Mouse (Mus musculus): ENCODE results near the gene Nip7.

DNA sequence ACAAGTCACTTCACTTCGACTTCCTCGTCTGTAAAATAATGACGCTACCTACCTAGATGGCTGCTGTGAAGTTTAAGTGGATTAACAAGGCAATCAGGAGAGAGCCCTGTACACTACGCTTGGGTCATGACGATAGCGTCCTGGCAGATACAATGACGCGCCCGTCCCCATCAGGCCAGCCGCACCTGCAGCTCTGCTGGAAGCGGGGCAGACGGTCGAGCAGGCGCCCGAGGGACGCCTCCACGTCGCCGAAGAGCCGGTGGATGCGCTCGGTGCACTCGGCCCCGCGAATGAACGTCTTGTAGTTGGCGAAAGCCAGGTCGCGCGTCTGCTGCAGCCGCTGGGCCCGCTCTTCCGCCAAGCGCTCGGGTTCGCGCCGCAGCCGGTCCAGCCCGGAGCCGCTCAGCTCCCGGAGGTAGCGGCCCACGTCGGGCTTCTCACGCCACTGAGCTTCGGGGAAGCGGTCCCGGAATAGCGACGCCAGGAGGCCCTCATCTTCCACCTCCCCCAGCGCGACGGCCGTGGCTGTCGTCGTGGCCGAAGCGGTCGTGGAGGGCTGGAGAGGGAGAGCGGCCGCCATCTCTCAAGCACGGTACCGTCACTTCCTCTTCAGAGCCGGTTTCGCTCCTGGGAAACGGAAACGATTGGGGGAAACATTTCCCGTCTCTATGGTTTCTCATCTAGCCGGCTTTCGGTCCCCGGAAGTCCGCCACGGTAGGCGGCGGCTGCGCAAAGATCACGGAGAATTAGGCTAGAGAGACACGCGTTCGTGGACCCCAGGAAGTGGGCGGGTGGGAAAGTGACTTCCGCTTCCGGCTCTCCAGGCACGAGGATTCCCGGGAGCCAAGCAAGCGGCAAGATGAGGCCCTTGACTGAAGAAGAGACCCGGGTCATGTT, at the start of gene Nip7, which contains the start of gene Cog8:
- TF ChIP-seq CTCF (IDR thresholded peaks at IDR 0.05), result no peak
- TF ChIP-seq EP300 (IDR thresholded peaks at IDR 0.05), result peak; percentile 83
